Mouse (Mus musculus) CH12.LX (cell line): Measurements from ENCODE around the gene Tmsb10. TPM values are rescaled to one million over a fixed set of nuclear protein-coding genes. Genes with fewer than 3 reads are reported as not detected.
A peak's percentile ranks its signal among the peaks of the same experiment; 100 is the strongest.

Experiments used
- DNase-seq: peaks from one replicate; pipeline ENCODE4 v3.0.0-alpha.2; 2013; ENCODE audit errors: extremely low read depth
- H3K27ac ChIP-seq: 2 replicates; pipeline ENCODE4 v1.5.1; 2012; ENCODE audit warnings: low read depth, mild to moderate bottlenecking, control low read depth, moderate library complexity; ENCODE audit not compliant: insufficient read depth
- H3K27me3 ChIP-seq: replicated peaks from 2 replicates; pipeline ENCODE3; 2012; ENCODE audit warnings: inconsistent platforms
- H3K36me3 ChIP-seq, 2 experiments: replicated peaks in 1 of 2; 2 replicates each; pipeline versions ENCODE3 to v1.6.1; 2012; ENCODE audit warnings: inconsistent platforms in 1 of 2, low read length in 1 of 2, mild to moderate bottlenecking in 1 of 2, mixed read lengths in 1 of 2, moderate library complexity in 1 of 2; ENCODE audit not compliant: control insufficient read depth in 1 of 2, insufficient read depth in 1 of 2
- H3K4me1 ChIP-seq, 2 experiments: 2 replicates each; pipeline ENCODE4 v1.6.1; 2012; ENCODE audit warnings: inconsistent platforms in 1 of 2, moderate library complexity in 1 of 2; ENCODE audit not compliant: insufficient read depth in 2 of 2, control insufficient read depth in 1 of 2
- H3K4me2 ChIP-seq: 2 replicates; pipeline ENCODE4 v1.6.1; 2012; ENCODE audit warnings: low read depth, mild to moderate bottlenecking, control low read depth; ENCODE audit not compliant: poor library complexity, insufficient read depth, severe bottlenecking
- H3K4me3 ChIP-seq, 3 experiments: fragments of 150-350 bp in 1 of 3; sonication (generic) in 1 of 3; replicated peaks in 1 of 3; 2 replicates each; pipeline versions ENCODE3 to v1.5.1; 2011 to 2012; ENCODE audit warnings: low read depth in 2 of 3, low read length in 2 of 3, mild to moderate bottlenecking in 2 of 3, moderate library complexity in 2 of 3, control low read depth in 1 of 3, improper control_type of control experiment in 1 of 3, inconsistent platforms in 1 of 3, mixed read lengths in 1 of 3; ENCODE audit not compliant: poor library complexity in 1 of 3
- H3K79me2 ChIP-seq: replicated peaks from 2 replicates; pipeline ENCODE4 v1.6.1; 2012; ENCODE audit warnings: mild to moderate bottlenecking, moderate library complexity; ENCODE audit not compliant: control insufficient read depth, poor library complexity, insufficient read depth, severe bottlenecking; ENCODE audit errors: extremely low read depth
- H3K9ac ChIP-seq: 2 replicates; pipeline ENCODE4 v1.6.1; 2012; ENCODE audit warnings: low read depth, mild to moderate bottlenecking, control low read depth, moderate library complexity; ENCODE audit not compliant: insufficient read depth
- H3K9me3 ChIP-seq: replicated peaks from 2 replicates; pipeline ENCODE3; 2012; ENCODE audit warnings: low read length, inconsistent platforms, mixed read lengths
- CHD1 ChIP-seq: IDR thresholded peaks from 2 replicates; pipeline ENCODE4 v1.6.1; 2012; ENCODE audit warnings: low read depth, low read length, improper control_type of control experiment, inconsistent platforms
- CTCF ChIP-seq, 2 experiments: IDR thresholded peaks in 1 of 2; conservative IDR thresholded peaks in 1 of 2; 2 replicates each; pipeline ENCODE4 v1.5.1; 2011 to 2012; ENCODE audit warnings: low read depth in 2 of 2, low read length in 2 of 2, improper control_type of control experiment in 1 of 2, inconsistent platforms in 1 of 2, mild to moderate bottlenecking in 1 of 2, moderate library complexity in 1 of 2
- E2F4 ChIP-seq: IDR thresholded peaks from 2 replicates; pipeline ENCODE4 v1.6.1; 2011; ENCODE audit warnings: low read depth, low read length, improper control_type of control experiment; ENCODE audit not compliant: insufficient replicate concordance
- ELF1 ChIP-seq: IDR thresholded peaks from 2 replicates; pipeline ENCODE4 v1.6.1; 2014; ENCODE audit warnings: low read depth, mild to moderate bottlenecking, inconsistent platforms, low read length, improper control_type of control experiment
- ETS1 ChIP-seq: conservative IDR thresholded peaks from 2 replicates; pipeline ENCODE4 v1.6.1; 2012; ENCODE audit warnings: low read depth, mild to moderate bottlenecking, inconsistent platforms, low read length, improper control_type of control experiment, moderate library complexity
- GABPA ChIP-seq: IDR thresholded peaks from 2 replicates; pipeline ENCODE4 v1.6.1; 2012; ENCODE audit warnings: low read depth, low read length, improper control_type of control experiment, inconsistent platforms; ENCODE audit not compliant: insufficient replicate concordance
- HCFC1 ChIP-seq: IDR thresholded peaks from 2 replicates; pipeline ENCODE4 v1.6.1; 2012; ENCODE audit warnings: low read depth, mild to moderate bottlenecking, inconsistent platforms, low read length, improper control_type of control experiment
- IRF4 ChIP-seq: IDR thresholded peaks from 2 replicates; pipeline ENCODE4 v1.6.1; 2014; ENCODE audit warnings: low read depth, mild to moderate bottlenecking, inconsistent platforms, low read length, improper control_type of control experiment
- JUND ChIP-seq: conservative IDR thresholded peaks from 2 replicates; pipeline ENCODE4 v1.6.1; 2011; ENCODE audit warnings: low read depth, low read length, improper control_type of control experiment
- KAT2A ChIP-seq: IDR thresholded peaks from 2 replicates; pipeline ENCODE4 v1.6.1; 2012; ENCODE audit warnings: low read length, improper control_type of control experiment, inconsistent platforms; ENCODE audit not compliant: insufficient replicate concordance
- MAFK ChIP-seq: IDR thresholded peaks from 2 replicates; pipeline ENCODE4 v1.6.1; 2011; ENCODE audit warnings: low read length, improper control_type of control experiment; ENCODE audit not compliant: insufficient replicate concordance
- MAZ ChIP-seq: IDR thresholded peaks from 2 replicates; pipeline ENCODE4 v1.6.1; 2012; ENCODE audit warnings: low read depth, mild to moderate bottlenecking, inconsistent platforms, low read length, improper control_type of control experiment, moderate library complexity
- MEF2A ChIP-seq: IDR thresholded peaks from 2 replicates; pipeline ENCODE4 v1.6.1; 2014; ENCODE audit warnings: low read depth, mild to moderate bottlenecking, inconsistent platforms, low read length, improper control_type of control experiment, borderline replicate concordance
- MXI1 ChIP-seq: IDR thresholded peaks from 2 replicates; pipeline ENCODE4 v1.6.1; 2011; ENCODE audit warnings: mild to moderate bottlenecking, low read depth, low read length, improper control_type of control experiment
- MYC ChIP-seq: IDR thresholded peaks from 2 replicates; pipeline ENCODE4 v1.6.1; 2011; ENCODE audit warnings: low read depth, mild to moderate bottlenecking, improper control_type of control experiment, low read length
- NRF1 ChIP-seq: IDR thresholded peaks from 2 replicates; pipeline ENCODE4 v1.6.1; 2014; ENCODE audit warnings: low read depth, mild to moderate bottlenecking, inconsistent platforms, low read length, improper control_type of control experiment, moderate library complexity
- PAX5 ChIP-seq: IDR thresholded peaks from 2 replicates; pipeline ENCODE4 v1.6.1; 2012; ENCODE audit warnings: low read length, inconsistent platforms, mixed read lengths
- POLR2AphosphoS2 ChIP-seq: IDR thresholded peaks from 2 replicates; pipeline ENCODE4 v1.6.1; 2011; ENCODE audit warnings: low read depth, low read length, improper control_type of control experiment
- RAD21 ChIP-seq: IDR thresholded peaks from 2 replicates; pipeline ENCODE4 v1.6.1; 2011; ENCODE audit warnings: low read depth, mild to moderate bottlenecking, low read length, improper control_type of control experiment, moderate library complexity
- SIN3A ChIP-seq: IDR thresholded peaks from 2 replicates; pipeline ENCODE4 v1.6.1; 2012; ENCODE audit warnings: low read length, improper control_type of control experiment, inconsistent platforms
- TBP ChIP-seq: conservative IDR thresholded peaks from 2 replicates; pipeline ENCODE4 v1.6.1; 2011; ENCODE audit warnings: low read depth, low read length, improper control_type of control experiment
- TCF12 ChIP-seq: IDR thresholded peaks from 2 replicates; pipeline ENCODE4 v1.6.1; 2014; ENCODE audit warnings: low read depth, mild to moderate bottlenecking, inconsistent platforms, low read length, improper control_type of control experiment
- UBTF ChIP-seq: IDR thresholded peaks from 2 replicates; pipeline ENCODE4 v1.6.1; 2012; ENCODE audit warnings: low read depth, mild to moderate bottlenecking, inconsistent platforms, low read length, improper control_type of control experiment, moderate library complexity
- ZMIZ1 ChIP-seq: IDR thresholded peaks from 2 replicates; pipeline ENCODE4 v1.6.1; 2012; ENCODE audit warnings: low read depth, mild to moderate bottlenecking, inconsistent platforms, low read length, improper control_type of control experiment
- ZNF384 ChIP-seq: IDR thresholded peaks from 2 replicates; pipeline ENCODE4 v1.6.1; 2012; ENCODE audit warnings: low read depth, low read length, improper control_type of control experiment, inconsistent platforms
- dilution Hi-C: fragments of 300-500 bp; cut with MboI; formaldehyde crosslinking; loops from 2 replicates; pipeline ENCODE4 v1.14.3; 2020; ENCODE audit warnings: low sequenced_read_pairs; ENCODE audit not compliant: extremely low pct_unique_long_range_greater_than_20kb, extremely low pct_ligation_motif_present
- in situ Hi-C: fragments of 300-500 bp; cut with MboI; formaldehyde crosslinking; loops from 3 replicates; pipeline ENCODE4 v1.14.3; 2019; ENCODE audit warnings: low sequenced_read_pairs, low pct_ligation_motif_present, low pct_unique_long_range_greater_than_20kb, mixed read lengths
- polyA plus RNA-seq: library from polyadenylated mRNA; unstranded; fragments of >175 nt; gene quantifications from 2 replicates; pipeline ENCODE4 v1.2.1, GENCODE M21; 2012; ENCODE audit warnings: low read depth; ENCODE audit not compliant: insufficient read length
- total RNA-seq, 2 experiments: library from RNA; depleted of rRNA; stranded (reverse); fragments of 300-350 nt in 1 of 2; fragments of >200 nt in 1 of 2; gene quantifications; 2 replicates each; pipeline ENCODE4 v1.2.3; 2012 to 2014

Tmsb10 gene
- total and polyA plus RNA-seq, 3 experiments, result 223 to 479 (median 379) TPM

GRCm38 (mm10) chr6:72990206-72990605, 31.7 kb upstream of the Tmsb10 start:
- no peaks in the 10 kb centered on the region for H3K36me3 ChIP-seq
- in situ Hi-C loops, result loop anchor here (5.0 kb wide), 1 partner anchor 33 kb away; the partner anchor contains the start of gene Tmsb10

GRCm38 (mm10) chr6:72989028-72989736, 30.6 kb upstream of the Tmsb10 start:
- Histone ChIP-seq H3K79me2 (no peaks in the 10 kb centered on the region), H3K27ac (no peak overlapping the region)

More at GRCm38 (mm10) chr6:72990206-72990605, 31.7 kb upstream of the Tmsb10 start:
- peak; percentile 60 for DNase-seq
- H3K4me1 ChIP-seq, result peaks cover 5 to 26% of the 10 kb centered on the region in 2 experiments
- H3K4me3 ChIP-seq, result peak overlapping the region in 1 of 3 experiments; percentile 33
- TF ChIP-seq TCF12, result no peak
- TF ChIP-seq IRF4, result peak; percentile 66
- 0 out of 2 replicates have a peak, but pooled peaks have one; percentile 33 for TF ChIP-seq MAFK
- H3K27ac ChIP-seq, result no peak overlapping the region
- dilution Hi-C loops, result no loop called here
- no peaks in the 10 kb centered on the region for H3K79me2 ChIP-seq
- H3K9me3 ChIP-seq, result no peaks in the 10 kb centered on the region
- H3K4me2 ChIP-seq, result peak overlapping the region; percentile 85
- no peak overlapping the region for H3K9ac ChIP-seq
- no peaks in the 10 kb centered on the region for H3K27me3 ChIP-seq

GRCm38 (mm10) chr6:72982506-72982905, 24.0 kb upstream of the Tmsb10 start:
- in situ Hi-C loops, result no loop called here
- H3K4me2 ChIP-seq, result no peak overlapping the region
- dilution Hi-C loops, result no loop called here

More at GRCm38 (mm10) chr6:72989028-72989736, 30.6 kb upstream of the Tmsb10 start:
- TF ChIP-seq TBP, result no peak
- TF ChIP-seq UBTF, result no peak
- no peak for TF ChIP-seq POLR2AphosphoS2
- TF ChIP-seq CTCF (conservative IDR thresholded peaks at IDR 0.05 in 1 of 2, IDR thresholded peaks at IDR 0.05 in 1 of 2; ENCODE audit: low read depth in 2 of 2, low read length in 2 of 2), result no peak
- no peak for TF ChIP-seq PAX5
- TF ChIP-seq MAZ, result no peak
- no peak for TF ChIP-seq ETS1
- TF ChIP-seq KAT2A, result no peak
- no peak for TF ChIP-seq NRF1
- TF ChIP-seq MXI1, result no peak
- TF ChIP-seq ZNF384, result no peak
- no peak for TF ChIP-seq GABPA
- TF ChIP-seq RAD21, result no peak
- TF ChIP-seq ZMIZ1, result no peak
- TF ChIP-seq MEF2A, result no peak
- no peaks in the 10 kb centered on the region for H3K9me3 ChIP-seq
- H3K27me3 ChIP-seq, result no peaks in the 10 kb centered on the region
- no peaks in the 10 kb centered on the region for H3K36me3 ChIP-seq
- in situ Hi-C loops, result no loop called here
- peak overlapping the region; percentile 85; the same call in 1 of the 2 replicates for H3K4me2 ChIP-seq
- dilution Hi-C loops, result no loop called here
- DNase-seq, result no peak
- H3K4me3 ChIP-seq, result peak overlapping the region in 1 of 3 experiments; percentile 33
- H3K9ac ChIP-seq, result no peak overlapping the region
- peaks cover 5 to 28% of the 10 kb centered on the region in 2 experiments for H3K4me1 ChIP-seq

More at GRCm38 (mm10) chr6:72982506-72982905, 24.0 kb upstream of the Tmsb10 start:
- no peaks in the 10 kb centered on the region for H3K36me3 ChIP-seq
- H3K4me3 ChIP-seq, result no peak overlapping the region
- no peak for TF ChIP-seq IRF4
- no peak for TF ChIP-seq POLR2AphosphoS2
- no peak for TF ChIP-seq SIN3A
- TF ChIP-seq HCFC1, result no peak
- no peak for TF ChIP-seq CHD1
- no peak for TF ChIP-seq ELF1
- TF ChIP-seq ZMIZ1, result no peak
- no peak for TF ChIP-seq E2F4
- TF ChIP-seq KAT2A, result no peak
- no peak for TF ChIP-seq JUND
- TF ChIP-seq ZNF384, result no peak
- TF ChIP-seq MAZ, result no peak
- TF ChIP-seq UBTF, result no peak
- TF ChIP-seq MYC, result no peak
- TF ChIP-seq NRF1, result no peak
- H3K9me3 ChIP-seq, result no peaks in the 10 kb centered on the region
- no peaks in the 10 kb centered on the region for H3K79me2 ChIP-seq
- no peak for DNase-seq
- no peaks in the 10 kb centered on the region for H3K27me3 ChIP-seq
- peaks cover 0 to 5% of the 10 kb centered on the region in 2 experiments; a peak in 3 of 4 replicates for H3K4me1 ChIP-seq
- no peak overlapping the region for H3K9ac ChIP-seq
- no peak overlapping the region for H3K27ac ChIP-seq
